Mouse (Mus musculus) olfactory bulb, adult 2 months (tissue): ENCODE data around the gene Kansl3.

Source experiments
- CTCF ChIP-seq: fragments of 200-500 bp; IDR thresholded peaks from 2 replicates; pipeline ENCODE4 v1.5.1; 2012; ENCODE audit warnings: low read depth, mild to moderate bottlenecking, low read length, moderate library complexity; ENCODE audit not compliant: insufficient read depth
- POLR2A ChIP-seq: fragments of 200-500 bp; IDR thresholded peaks from 2 replicates; pipeline ENCODE4 v1.6.1; 2012; ENCODE audit warnings: mild to moderate bottlenecking, low read depth, low read length, moderate library complexity; ENCODE audit not compliant: insufficient read depth

DNA sequence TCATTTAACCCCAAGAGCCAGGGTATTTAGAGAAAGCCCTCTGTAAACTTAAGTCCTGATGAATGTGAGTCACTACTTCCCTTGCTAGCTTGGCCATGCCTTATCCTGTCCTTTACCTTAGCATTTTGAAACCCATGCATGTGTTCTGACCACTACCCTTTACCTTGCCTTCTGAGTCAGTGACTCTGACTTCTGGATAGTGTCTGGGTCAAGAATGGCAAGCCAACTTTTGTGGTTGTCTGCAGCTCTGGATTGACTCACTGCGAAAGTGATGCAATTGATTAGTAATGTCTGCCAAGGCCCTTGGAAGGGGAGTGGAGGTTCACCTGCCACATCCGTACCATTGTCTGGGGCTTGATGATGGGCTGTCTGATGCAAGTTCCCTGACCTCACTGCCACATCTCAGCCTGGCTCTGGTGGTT, 43.1 kb downstream of the Kansl3 start:
- TF ChIP-seq CTCF (no peak), POLR2A (no peak)
